Mouse (Mus musculus): ENCODE data around the gene Capn5.
A peak's percentile ranks its signal among the peaks of the same experiment; 100 is the strongest.
"Not testable (repeated sequence)": the region's sequence is repeated elsewhere in the genome, so short reads cannot be mapped to it uniquely, and the experiment has no call there.

Capn5 gene

DNA sequence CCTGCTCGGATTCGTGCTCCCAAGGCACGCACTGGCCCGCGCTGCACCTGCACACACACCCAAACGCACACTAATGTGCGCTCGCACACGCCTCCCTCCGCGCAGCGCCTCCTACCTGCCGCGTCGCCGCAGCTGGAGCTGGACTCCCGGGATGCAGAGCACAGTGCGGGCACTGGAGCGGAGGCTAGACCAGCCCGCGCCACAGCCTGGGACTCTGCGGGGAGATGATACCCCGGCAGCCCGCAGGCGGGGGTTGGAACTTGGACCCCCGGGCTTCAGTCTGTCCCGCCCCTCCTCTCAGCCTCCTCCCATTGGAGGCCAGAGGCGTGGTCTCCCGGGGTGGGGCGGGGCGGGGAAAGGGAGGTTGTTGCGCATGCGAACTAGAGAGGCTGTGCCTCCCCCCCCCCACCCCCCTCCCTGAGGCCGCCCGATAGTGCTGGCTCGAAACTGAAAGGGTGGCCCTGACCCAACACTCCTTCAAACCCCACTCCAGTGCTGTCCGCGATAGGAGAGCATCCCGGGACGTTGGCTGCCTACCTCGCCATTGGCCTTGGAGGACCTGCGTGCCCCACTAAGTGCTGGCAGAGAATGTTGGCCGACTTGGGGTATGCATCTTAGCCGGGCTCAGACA, at the start of gene Capn5:
Gene Capn5, minus strand, starts transcription at position 346 of the 631 bp plus-strand sequence.
- DNase-seq (ENCODE audit: low spot score), result no peak

DNA sequence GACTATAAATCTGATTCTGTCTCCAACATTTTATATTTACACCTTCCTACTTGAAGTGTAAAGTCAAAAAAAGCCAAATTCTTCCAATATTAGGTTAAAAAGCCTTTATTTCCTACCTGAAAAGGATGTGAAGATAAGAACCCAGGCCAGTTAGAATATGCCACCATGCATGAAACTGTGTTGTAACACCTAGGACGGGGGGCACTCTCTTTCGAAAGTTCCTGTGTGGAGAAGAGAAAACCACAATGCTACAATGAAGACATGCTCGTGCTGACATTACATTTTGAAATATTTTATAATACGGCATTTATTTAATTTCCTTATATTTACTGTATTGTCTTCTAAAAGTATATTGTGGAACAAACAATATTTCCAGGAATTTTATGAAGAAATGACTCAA, 45.7 kb upstream of the Capn5 start:
- DNase-seq (ENCODE audit: low spot score), result no peak

DNA sequence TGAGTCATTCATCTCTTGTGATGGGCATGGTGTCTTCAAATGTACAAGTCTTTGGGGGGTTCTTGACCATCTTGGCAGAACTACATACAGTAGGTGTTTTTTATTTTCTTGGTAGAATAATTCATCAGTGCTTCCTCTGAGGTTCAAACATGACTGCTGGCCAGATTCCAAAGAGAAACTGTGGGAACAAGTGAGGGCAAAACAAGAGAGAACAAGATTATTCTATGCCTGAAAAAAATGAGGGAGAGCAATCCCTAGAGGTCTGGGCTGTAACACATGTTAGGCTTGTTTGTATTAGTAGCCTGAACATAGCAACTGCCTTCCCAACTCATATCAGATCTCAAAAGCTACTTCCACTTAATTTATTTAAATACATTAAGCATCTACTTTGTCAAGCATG, 38.6 kb upstream of the Capn5 start:
- no peak for DNase-seq (ENCODE audit: low spot score)

GRCm38 (mm10) chr7:98202946-98203345, 24.9 kb upstream of the Capn5 start:
- no peak for DNase-seq (ENCODE audit: low spot score)

- DNase-seq (ENCODE audit: low spot score), result no peak
These were observed 23.5 kb upstream of the Capn5 start for GRCm38 (mm10) chr7:98201493-98202028.

- no peak for DNase-seq (ENCODE audit: low spot score)
These were observed 22.3 kb upstream of the Capn5 start for GRCm38 (mm10) chr7:98200396-98200795.

DNA sequence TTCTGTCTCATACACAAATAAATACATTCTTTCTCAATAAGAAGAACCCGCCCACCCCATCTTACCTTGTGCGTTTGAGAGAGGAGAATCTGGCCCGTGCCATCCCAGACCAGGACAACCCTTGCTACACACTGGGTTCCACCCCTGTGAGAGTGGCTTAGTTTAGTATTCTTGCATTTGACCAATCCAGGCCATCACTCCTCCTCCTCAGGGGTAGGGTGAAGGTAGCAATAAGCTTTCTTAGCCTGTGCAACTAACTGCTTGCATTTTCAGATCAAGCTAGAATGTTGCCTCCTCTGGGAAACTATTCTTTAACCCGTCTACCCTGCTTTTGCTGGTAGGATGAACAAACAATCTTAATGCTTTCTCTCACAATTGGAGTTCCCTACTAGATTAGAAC, 21.3 kb upstream of the Capn5 start, which contains the start of gene B3gnt6:
Gene B3gnt6, minus strand, starts transcription at position 101 of the 400 bp plus-strand sequence.
- no peak for DNase-seq (ENCODE audit: low spot score)

- DNase-seq (ENCODE audit: low spot score), result no peak
These were observed 17.2 kb upstream of the Capn5 start for GRCm38 (mm10) chr7:98195151-98195801.

DNA sequence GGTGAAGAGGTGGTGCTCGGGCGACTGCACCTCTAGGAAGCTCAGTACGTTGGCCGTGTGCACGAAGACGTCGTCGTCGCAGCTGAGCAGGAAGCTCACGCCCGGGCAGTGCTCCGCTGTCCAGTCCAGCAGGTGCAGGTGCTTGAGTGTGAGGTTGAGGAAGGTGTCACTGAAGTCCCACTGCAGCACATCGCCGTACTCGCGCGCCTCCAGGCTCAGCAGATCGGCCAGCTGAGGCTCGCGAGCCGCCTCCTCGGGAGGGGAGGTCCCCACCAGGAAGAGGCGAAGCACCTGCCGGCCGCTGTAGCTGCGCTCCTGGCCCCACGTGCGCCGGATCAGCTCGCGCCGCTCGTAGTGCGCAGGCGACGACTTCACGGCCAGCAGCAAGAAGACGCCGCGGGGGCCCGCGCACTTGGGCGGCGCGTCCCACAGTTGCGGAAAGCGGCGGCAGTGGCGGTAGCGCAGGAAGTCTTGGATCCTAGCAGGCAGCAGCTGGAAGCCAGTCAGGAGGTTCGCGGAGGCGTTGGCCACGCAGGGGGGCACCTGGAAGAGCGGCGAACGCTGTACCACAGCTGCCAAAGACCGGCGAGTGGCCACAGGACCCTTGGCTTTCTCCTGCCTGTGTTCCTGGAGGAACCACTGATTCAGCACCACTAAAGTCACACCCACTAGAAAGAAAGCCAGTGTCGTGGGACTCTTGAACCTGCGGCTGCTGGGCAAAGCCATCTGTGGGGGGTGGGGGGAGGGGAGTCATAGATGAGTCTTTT, 16.1 kb upstream of the Capn5 start:
- DNase-seq (ENCODE audit: low spot score), result no peak

- no peak for DNase-seq (ENCODE audit: low spot score)
These were observed 15.5 kb upstream of the Capn5 start for GRCm38 (mm10) chr7:98193515-98194025.

- peak; percentile 52 for DNase-seq (ENCODE audit: low spot score)
These were observed 13.6 kb upstream of the Capn5 start for GRCm38 (mm10) chr7:98191571-98192250.

- DNase-seq (ENCODE audit: low spot score), result no peak
These were observed 12.5 kb upstream of the Capn5 start for GRCm38 (mm10) chr7:98190578-98190977.

GRCm38 (mm10) chr7:98189745-98190144, 11.7 kb upstream of the Capn5 start:
- DNase-seq (ENCODE audit: low spot score), result no peak

GRCm38 (mm10) chr7:98188680-98189079, 10.6 kb upstream of the Capn5 start:
- no peak for DNase-seq (ENCODE audit: low spot score)

DNA sequence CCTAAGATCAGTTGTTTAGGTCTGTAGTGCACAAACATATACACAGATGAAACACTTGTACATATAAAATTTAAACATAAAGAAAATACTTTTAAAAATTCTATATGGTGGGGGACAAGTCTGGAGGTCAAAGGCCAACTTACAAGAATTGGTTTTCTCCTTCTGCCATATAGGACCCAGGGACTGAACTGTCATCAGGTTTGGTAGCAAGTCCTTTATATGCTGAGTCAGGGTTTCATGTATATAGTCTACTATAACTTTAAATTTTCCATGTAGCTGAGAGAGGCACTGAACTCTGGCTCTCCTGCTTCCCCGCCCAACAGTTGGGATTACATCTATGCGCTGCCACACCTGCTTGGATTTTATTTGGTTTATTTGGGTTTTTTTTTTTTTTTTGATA, 10.2 kb upstream of the Capn5 start:
- DNase-seq (ENCODE audit: low spot score), result no peak

GRCm38 (mm10) chr7:98187332-98187731, 9.3 kb upstream of the Capn5 start:
- not testable (repeated sequence) for DNase-seq (ENCODE audit: low spot score)

DNA sequence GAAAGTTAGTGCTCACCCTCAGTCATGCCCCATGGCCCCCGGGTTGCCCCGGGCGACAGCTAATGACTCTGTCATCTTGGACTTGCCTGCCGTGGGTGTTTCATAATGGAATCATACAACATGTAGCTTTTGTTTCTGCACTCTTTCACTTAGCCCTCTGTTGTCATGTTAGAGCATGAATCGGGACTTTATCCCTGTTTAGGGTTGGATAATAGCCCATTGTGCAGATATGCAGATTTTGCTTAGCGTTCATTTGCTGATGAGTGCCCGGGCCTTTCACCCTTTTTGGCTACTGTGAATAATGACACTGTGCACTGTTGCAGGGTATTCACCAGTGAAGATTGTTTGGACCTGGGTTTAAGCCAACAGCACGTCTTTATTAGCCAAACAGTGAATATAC, 8.6 kb upstream of the Capn5 start:
- DNase-seq (ENCODE audit: low spot score), result no peak

DNA sequence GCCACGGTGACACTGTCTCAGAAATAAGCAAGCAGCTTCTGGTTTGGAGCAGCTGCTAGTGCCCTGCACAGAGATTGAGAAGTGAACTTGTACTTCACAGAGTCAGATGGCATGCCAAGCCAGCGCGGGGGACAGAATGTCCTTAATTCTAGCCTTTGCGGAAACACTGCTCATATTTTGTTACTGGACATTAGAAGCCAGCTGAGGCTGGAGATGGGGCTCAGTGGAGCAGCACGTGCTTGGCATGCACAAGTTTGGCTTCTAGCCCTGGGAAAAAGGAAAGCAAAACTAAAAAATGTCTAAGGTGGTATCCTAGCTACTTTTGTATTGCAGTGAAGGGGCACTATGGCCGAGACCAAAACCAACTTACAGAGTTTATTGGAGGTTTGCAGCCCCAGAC, 7.3 kb upstream of the Capn5 start:
- DNase-seq (ENCODE audit: low spot score), result no peak

DNA sequence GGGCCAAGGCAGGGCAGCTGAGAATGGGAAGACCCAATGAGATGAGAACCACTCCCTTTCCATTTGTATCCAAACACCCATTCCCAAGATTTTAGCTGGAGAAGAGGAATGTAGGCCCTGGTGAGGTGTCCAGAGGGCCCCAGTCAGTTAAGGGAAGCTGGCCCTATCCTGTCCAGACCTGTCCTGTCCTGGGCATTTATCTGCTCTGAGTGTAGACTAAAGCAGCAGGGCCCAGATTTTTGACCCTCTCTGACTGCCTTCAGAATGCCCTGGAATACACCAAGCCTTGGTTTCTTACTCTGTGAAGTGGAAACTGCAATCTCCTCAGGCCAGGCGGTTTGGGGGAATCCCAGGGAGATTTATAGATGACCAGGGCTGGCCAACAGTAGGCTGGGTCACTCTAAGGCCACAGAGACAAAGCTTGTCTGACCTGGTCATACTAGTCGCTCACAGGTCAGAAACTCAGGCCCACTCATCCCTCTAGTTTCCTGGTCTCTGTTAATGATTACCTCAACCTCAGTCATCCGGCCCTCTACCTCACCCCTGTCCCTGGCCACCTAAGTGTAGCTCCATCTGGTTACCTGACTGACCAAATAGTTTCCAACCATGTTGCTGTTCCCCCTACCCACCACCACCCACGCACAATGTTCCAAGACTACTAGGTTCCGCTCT, 622 bp upstream of the Capn5 start:
- DNase-seq (ENCODE audit: low spot score), result no peak

GRCm38 (mm10) chr7:98177566-98177928, 527 bp downstream of the Capn5 start:
- DNase-seq (ENCODE audit: low spot score), result no peak

GRCm38 (mm10) chr7:98177071-98177485, 996 bp downstream of the Capn5 start:
- DNase-seq (ENCODE audit: low spot score), result no peak
